Mouse (Mus musculus) telencephalon, adult 2 months (tissue): Measurements from ENCODE around the gene Gtf2ird1.
A peak's percentile ranks its signal among the peaks of the same experiment; 100 is the strongest.

Experiments
- DNase-seq: peaks from one replicate; pipeline ENCODE4 v3.0.0-alpha.2; 2011; ENCODE audit warnings: low read depth, low spot score

Gtf2ird1 gene

DNA sequence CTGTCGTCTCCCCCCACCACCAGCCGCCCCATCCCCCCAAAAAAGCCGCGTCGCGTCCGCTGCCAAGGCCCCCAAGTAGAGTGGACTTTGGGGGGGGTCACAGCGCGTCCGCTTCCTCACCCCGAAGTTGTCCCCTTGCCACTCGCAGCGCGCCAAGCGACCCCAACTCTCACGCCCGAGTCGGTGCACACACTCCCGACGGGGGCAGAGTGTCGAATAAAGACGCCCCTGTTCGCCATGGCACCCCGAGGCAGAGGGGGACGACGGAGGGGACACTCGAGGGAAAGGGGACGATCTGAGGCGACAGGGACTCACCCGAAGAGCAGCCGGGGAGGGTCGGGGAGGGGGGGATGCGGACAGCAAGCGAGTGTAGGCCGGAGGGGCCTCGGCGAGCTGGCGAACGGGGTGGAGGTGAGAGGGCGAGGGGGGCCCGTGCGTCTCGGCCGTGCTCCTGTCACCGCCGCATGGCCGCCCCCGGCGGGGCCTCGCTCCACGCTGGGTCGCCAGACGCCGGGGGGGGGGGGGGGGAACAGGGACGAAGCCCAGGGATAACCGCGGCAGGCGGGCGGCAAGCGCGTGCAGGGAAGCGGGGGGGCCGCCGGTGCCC is 142.3 kb downstream of the Gtf2ird1 start:
- DNase-seq = no peak

DNA sequence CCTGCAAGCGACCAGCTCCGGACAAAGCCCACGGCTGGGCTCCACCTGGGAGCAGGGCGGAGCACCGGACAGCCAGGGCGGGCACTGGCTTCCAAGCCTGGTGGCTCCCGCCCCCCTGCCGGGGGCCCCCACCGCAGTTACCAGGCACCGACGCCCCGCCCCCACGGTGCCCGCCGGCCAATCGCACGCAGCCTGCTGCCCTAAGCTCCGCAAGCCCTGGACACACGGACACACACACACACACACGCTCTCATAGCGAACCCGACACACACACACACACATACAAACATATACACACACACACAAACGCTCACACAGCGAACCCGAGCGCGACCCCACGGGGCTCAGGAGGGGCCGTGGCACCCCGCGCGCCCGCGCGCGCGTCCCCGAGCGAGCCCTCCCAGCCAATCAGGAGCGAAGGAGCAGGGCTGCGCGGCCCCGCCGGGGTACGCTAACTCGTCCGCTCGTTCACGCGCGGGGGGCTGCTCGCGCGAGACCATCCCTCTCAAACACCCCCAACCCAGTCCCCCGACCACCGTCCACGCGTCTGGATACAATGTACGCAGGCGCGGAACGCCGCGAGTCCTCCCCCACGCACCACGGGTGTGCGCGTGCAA is 143.0 kb downstream of the Gtf2ird1 start:
- peak; percentile 82 for DNase-seq

DNA sequence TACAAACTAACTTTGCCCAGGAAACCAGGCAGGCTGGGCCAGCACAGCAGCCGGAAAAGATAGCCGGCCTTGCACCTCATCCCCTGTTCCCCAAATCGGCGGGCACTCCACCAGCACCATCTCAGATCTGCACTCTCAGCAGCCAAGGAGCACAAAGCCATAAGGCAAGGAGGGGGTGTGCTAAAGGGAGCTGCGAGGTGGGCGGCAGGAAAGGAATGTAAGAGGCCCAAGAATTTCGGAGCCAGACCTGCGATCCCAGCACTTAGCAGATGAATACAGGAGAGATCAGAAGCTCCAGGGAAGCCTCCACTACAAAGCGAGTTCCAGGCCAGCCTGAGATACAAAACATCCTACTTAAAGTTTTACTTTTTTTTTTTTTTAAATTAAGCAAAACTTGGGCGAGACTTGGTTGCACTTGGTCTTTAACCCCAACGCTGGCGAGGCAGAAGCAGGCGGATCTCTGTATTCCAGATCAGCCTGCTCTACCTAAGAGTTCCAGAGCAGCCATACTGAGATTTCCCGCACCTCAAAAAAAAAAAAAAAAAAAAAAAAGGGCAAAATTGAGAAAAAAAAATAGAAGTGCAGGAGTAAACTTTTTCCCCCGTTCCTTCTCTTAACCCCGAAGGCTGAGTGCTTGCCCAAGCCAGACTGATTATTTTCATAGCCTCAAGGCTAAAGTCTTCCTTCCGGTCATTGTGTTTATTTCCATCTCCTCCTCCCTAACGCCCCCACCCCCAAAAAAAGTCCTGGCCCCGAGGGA is 143.6 kb downstream of the Gtf2ird1 start:
- DNase-seq = peak; percentile 80

DNA sequence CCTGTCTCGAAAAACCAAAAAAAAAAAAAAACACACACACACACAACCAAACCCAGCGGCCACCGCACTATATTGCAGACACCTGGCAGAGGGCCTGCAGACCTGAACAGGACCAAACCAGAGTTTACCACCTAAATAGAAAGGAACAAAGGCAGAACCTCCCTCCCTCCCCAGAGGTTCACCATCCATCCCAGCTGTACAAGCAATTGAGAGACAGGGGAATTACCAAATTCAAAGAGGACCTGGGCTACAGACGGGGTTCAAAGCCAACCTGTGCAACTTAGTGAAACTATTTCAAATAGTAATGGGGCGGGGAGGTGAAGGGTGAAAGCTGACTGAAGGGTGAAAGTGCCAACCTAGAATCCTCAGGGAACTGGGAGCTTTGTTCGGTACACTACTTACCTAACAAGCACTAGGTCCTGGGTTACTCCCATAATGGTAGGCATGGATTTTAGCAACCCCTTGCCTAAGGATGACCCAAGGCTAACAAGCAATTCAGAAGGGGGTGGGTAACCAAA is 144.6 kb downstream of the Gtf2ird1 start:
- DNase-seq = no peak

- DNase-seq = no peak
Observed at GRCm38 (mm10) chr5:134310201-134310600, 146.3 kb downstream of the Gtf2ird1 start.

GRCm38 (mm10) chr5:134309345-134309744 is 147.2 kb downstream of the Gtf2ird1 start:
- DNase-seq = no peak
